Mouse (Mus musculus): Measurements from ENCODE around the gene Saa2. TPM values are rescaled to one million over a fixed set of nuclear protein-coding genes. Genes with fewer than 3 reads are reported as not detected.

The Saa2 gene
- not detected in 2 replicates for polyA plus RNA-seq (2012; rRNA removed; ENCODE audit: low replicate concordance)

GRCm38 (mm10) chr7:46751490-46751889, at the start of gene Saa2:
Gene Saa2 (plus strand): TSS chr7:46751790.

GRCm38 (mm10) chr7:46710390-46710844, 41.2 kb upstream of the Saa2 start, which contains the start of gene Saal1:
Gene Saal1 (minus strand): TSS chr7:46710680.

GRCm38 (mm10) chr7:46715600-46715999, 36.0 kb upstream of the Saa2 start, which contains the start of gene Saa3:
Gene Saa3 (minus strand): TSS chr7:46715700.

GRCm38 (mm10) chr7:46732458-46732857, 19.1 kb upstream of the Saa2 start, which contains the start of gene Saa4:
Gene Saa4 (minus strand): TSS chr7:46732603.

GRCm38 (mm10) chr7:46742880-46743279, 8.7 kb upstream of the Saa2 start, which contains the start of gene Saa1:
Gene Saa1 (minus strand): TSS chr7:46742980.

GRCm38 (mm10) chr7:46795287-46796205, 44.0 kb downstream of the Saa2 start, which contains the start of the genes Hps5 and Gtf2h1:
Gene Hps5 (minus strand): TSS chr7:46796064.
Gene Gtf2h1 (plus strand): TSS chr7:46796103.

Other genes with a start within 250 kb of the Saa2 start
- gene Sergef, start 112.0 kb upstream of the Saa2 start, polyA plus RNA-seq (2012; rRNA removed; ENCODE audit: low replicate concordance), result 6.3 and 12.0 TPM in 2 replicates
- 0.31 TPM in 1 of 2 replicates, not detected in the other for gene Tph1, start 79.3 kb upstream of the Saa2 start, polyA plus RNA-seq (2012; rRNA removed; ENCODE audit: low replicate concordance)
- 5.0 and 12.3 TPM in 2 replicates for gene Saal1, start 41.1 kb upstream of the Saa2 start, polyA plus RNA-seq (2012; rRNA removed; ENCODE audit: low replicate concordance)
- 5.9 and 9.4 TPM in 2 replicates for gene Saa3, start 36.1 kb upstream of the Saa2 start, polyA plus RNA-seq (2012; rRNA removed; ENCODE audit: low replicate concordance)
- gene Saa4, start 19.2 kb upstream of the Saa2 start, polyA plus RNA-seq (2012; rRNA removed; ENCODE audit: low replicate concordance), result not detected in 2 replicates
- 0.30 TPM in 1 of 2 replicates, not detected in the other for gene Saa1, start 8.8 kb upstream of the Saa2 start, polyA plus RNA-seq (2012; rRNA removed; ENCODE audit: low replicate concordance)
- gene Hps5, start 44.3 kb downstream of the Saa2 start, polyA plus RNA-seq (2012; rRNA removed; ENCODE audit: low replicate concordance), result 21.1 and 23.9 TPM in 2 replicates
- 10.5 and 11.9 TPM in 2 replicates for gene Gtf2h1, start 44.3 kb downstream of the Saa2 start, polyA plus RNA-seq (2012; rRNA removed; ENCODE audit: low replicate concordance)
- gene Ldha, start 89.7 kb downstream of the Saa2 start, polyA plus RNA-seq (2012; rRNA removed; ENCODE audit: low replicate concordance), result 992 and 1,501 TPM in 2 replicates
- gene Ldhc, start 109.4 kb downstream of the Saa2 start, polyA plus RNA-seq (2012; rRNA removed; ENCODE audit: low replicate concordance), result not detected in 2 replicates
- 84.0 and 109 TPM in 2 replicates for gene Tsg101, start 168.2 kb downstream of the Saa2 start, polyA plus RNA-seq (2012; rRNA removed; ENCODE audit: low replicate concordance)
- gene Uevld, start 206.7 kb downstream of the Saa2 start, polyA plus RNA-seq (2012; rRNA removed; ENCODE audit: low replicate concordance), result 6.0 TPM in 2 replicates
- not detected in 2 replicates for gene Gm9999, start 231.8 kb downstream of the Saa2 start, polyA plus RNA-seq (2012; rRNA removed; ENCODE audit: low replicate concordance)